8 mouse cellular contexts compared by ENCODE assay signal in the genomic region with DNA sequence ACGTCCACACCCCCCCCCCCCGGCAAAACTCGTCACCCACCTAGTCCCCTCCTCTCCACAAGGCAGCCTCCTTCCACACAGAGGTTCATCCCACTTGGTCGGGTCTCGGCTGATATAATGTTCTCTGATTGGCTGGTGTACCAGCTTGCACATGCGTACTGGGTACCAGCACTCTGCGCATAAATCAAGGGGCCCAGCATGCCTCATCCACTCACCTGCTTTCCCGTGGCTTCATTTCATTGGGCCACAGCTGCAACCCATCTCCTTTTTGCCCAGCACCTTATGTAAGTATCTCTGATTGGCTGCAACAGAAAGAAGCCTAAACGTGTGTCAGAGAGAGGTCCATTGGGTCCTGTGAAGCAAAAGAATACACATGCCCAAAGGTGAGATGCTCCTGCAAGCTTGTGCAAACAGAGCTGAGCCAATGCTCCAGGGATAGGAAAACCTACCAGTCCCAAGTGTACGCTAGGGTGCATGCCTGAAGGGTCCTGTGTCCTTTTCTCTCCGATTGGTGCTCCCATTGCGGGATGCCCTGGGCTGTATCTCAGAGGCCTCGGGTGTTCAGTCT. TPM values are rescaled to one million over a fixed set of nuclear protein-coding genes. Genes with fewer than 3 reads are reported as not detected.
DNase-seq lines count a peak whose midpoint lies in the region; ATAC-seq and TF ChIP-seq lines count a peak whose summit lies in the region.
"Not testable (repeated sequence)": the region's sequence is repeated elsewhere in the genome, so short reads cannot be mapped to it uniquely, and the experiment has no call there.
"Had no signal": no experiment of that assay in that cellular context is flagged by ENCODE, and none has a peak within 500 bp of the region (broad histone marks: within the 10 kb centered on the region; RNA-seq: fewer than 3 reads in every experiment).

Xlr3a (minus strand) TSS at position 155 of the 568 bp plus-strand sequence.

- H3K27me3 ChIP-seq in forebrain, embryonic 14.5 days (replicated peaks; ENCODE audit: control insufficient read depth, insufficient read depth, low read length); liver, adult 2 months (ENCODE audit: control insufficient read depth, insufficient read depth, low read length); midbrain, postnatal 0 days (ENCODE audit: insufficient read depth, low read length): not testable (repeated sequence)

- not testable (repeated sequence) for H3K4me3 ChIP-seq in ES-E14 (ENCODE audit: insufficient read depth in 1 of 2, low read depth in 1 of 2, low read length in 2 of 2, poor library complexity in 1 of 2, severe bottlenecking in 1 of 2); forebrain, embryonic 14.5 days (ENCODE audit: low read depth, low read length); liver, adult 2 months (ENCODE audit: insufficient read depth, low read depth, low read length); midbrain, postnatal 0 days (ENCODE audit: low read depth, low read length)

- not testable (repeated sequence) for ATAC-seq in forebrain, embryonic 14.5 days; midbrain, postnatal 0 days (ENCODE audit: low FRiP score)

- not testable (repeated sequence) for DNase-seq in ES-E14 (ENCODE audit: low read depth, low spot score)
- peak; percentile 41 for DNase-seq in brain, adult 2 months (ENCODE audit: low read depth, low spot score)
- peak; percentile 0 for DNase-seq in forebrain, embryonic 14.5 days (ENCODE audit: low spot score)
- peak; percentile 1 for DNase-seq in kidney, adult 9 months
- DNase-seq in liver, adult 2 months (ENCODE audit: extremely low read depth, low read depth, low spot score): peak; percentile 55
- DNase-seq in midbrain, postnatal 0 days (ENCODE audit: low spot score): peak; percentile 0
- peak; percentile 35 for DNase-seq in testis, postnatal 10 days (ENCODE audit: low spot score)

- not testable (repeated sequence) for H3K27ac ChIP-seq in ES-E14 (ENCODE audit: insufficient read depth, low read depth, low read length, poor library complexity, severe bottlenecking); forebrain, embryonic 14.5 days (ENCODE audit: low read depth, low read length); liver, adult 2 months (replicated peaks; ENCODE audit: insufficient read depth, low read depth, low read length); midbrain, postnatal 0 days (ENCODE audit: low read depth, low read length)

- not testable (repeated sequence) for TF ChIP-seq POLR2A in liver, adult 2 months (IDR thresholded peaks at IDR 0.05; ENCODE audit: extremely low read depth, insufficient read depth, low read length)

- H3K4me1 ChIP-seq in ES-E14 (ENCODE audit: control insufficient read depth in 2 of 2, insufficient read depth in 2 of 2, low read length in 2 of 2, poor library complexity in 1 of 2); forebrain, embryonic 14.5 days (ENCODE audit: control insufficient read depth, insufficient read depth, low read length); liver, adult 2 months (ENCODE audit: control insufficient read depth, insufficient read depth, low read length); midbrain, postnatal 0 days (ENCODE audit: insufficient read depth, low read length): not testable (repeated sequence)

- not testable (repeated sequence) for H3K4me2 ChIP-seq in forebrain, embryonic 14.5 days (ENCODE audit: low read length); midbrain, postnatal 0 days (ENCODE audit: low read depth, low read length, poor library complexity, severe bottlenecking)

- in situ Hi-C loops in ES-E14 (cut with MboI; ENCODE audit: low sequenced_read_pairs in 2 of 2, unreplicated experiment in 2 of 2): not testable (repeated sequence)

- not testable (repeated sequence) for H3K9ac ChIP-seq in ES-E14 (ENCODE audit: insufficient read depth, low read depth, low read length, poor library complexity, severe bottlenecking); forebrain, embryonic 14.5 days (ENCODE audit: low read length); liver, adult 2 months (ENCODE audit: low read depth, low read length); midbrain, postnatal 0 days (replicated peaks; ENCODE audit: low read length, poor library complexity, severe bottlenecking)

- 80% methylated on average over 13 of the region's 13 CpGs for WGBS in forebrain, embryonic 14.5 days
- WGBS in liver, adult 2 months: 65% methylated on average over 13 of the region's 13 CpGs
- WGBS in midbrain, postnatal 0 days: 74% methylated on average over 13 of the region's 13 CpGs

- TF ChIP-seq CTCF in liver, adult 2 months (IDR thresholded peaks at IDR 0.05; ENCODE audit: low read depth, low read length); midbrain, postnatal 0 days (IDR thresholded peaks at IDR 0.05): not testable (repeated sequence)

- not testable (repeated sequence) for H3K36me3 ChIP-seq in ES-E14 (ENCODE audit: control insufficient read depth, insufficient read depth, low read length, poor library complexity, severe bottlenecking); forebrain, embryonic 14.5 days (ENCODE audit: control insufficient read depth, insufficient read depth, low read length); liver, adult 2 months (ENCODE audit: control insufficient read depth, insufficient read depth, low read length); midbrain, postnatal 0 days (ENCODE audit: insufficient read depth, low read length)

- not testable (repeated sequence) for H3K79me2 ChIP-seq in liver, adult 2 months (ENCODE audit: control insufficient read depth, insufficient read depth, low read length)

- H3K9me3 ChIP-seq in ES-E14 (ENCODE audit: control insufficient read depth, insufficient read depth, low read depth, low read length); forebrain, embryonic 14.5 days (replicated peaks; ENCODE audit: control insufficient read depth, low read length); midbrain, postnatal 0 days (ENCODE audit: low read length): not testable (repeated sequence)

RNA-seq across cellular contexts. Expression of gene Xlr3a, which starts in this region (rescaled TPM):
- 9.6 and 28.8 TPM in 2 replicates for total RNA-seq in ES-E14 (2012; rRNA removed)
- polyA plus RNA-seq in forebrain, embryonic 14.5 days (2014; fragmentation: Nextera tagmentation; extraction: Ambion mirVana): 2.5 and 6.9 TPM in 2 replicates
- total RNA-seq in liver, adult 2 months (2014; rRNA removed): 5.8 and 8.3 TPM in 2 replicates
- polyA plus RNA-seq in liver, adult 2 months (2012; rRNA removed): 1.4 TPM in 1 of 2 replicates, not detected in the other
- total RNA-seq in midbrain, postnatal 0 days (2014; rRNA removed): 0.60 and 5.7 TPM in 2 replicates
- 3.4 and 4.7 TPM in 2 replicates for polyA plus RNA-seq in midbrain, postnatal 0 days (2015; fragmentation: Nextera tagmentation; extraction: Ambion mirVana)
- total RNA-seq: monocyte, adult 5-6 weeks had no signal
